Mouse (Mus musculus) thymus, postnatal 36 days (tissue): Measurements from ENCODE around the gene Vps26a.
A peak's percentile ranks its signal among the peaks of the same experiment; 100 is the strongest.
"Not testable (repeated sequence)": the region's sequence is repeated elsewhere in the genome, so short reads cannot be mapped to it uniquely, and the experiment has no call there.

Experiments used
- DNase-seq, 2 experiments: peaks; one replicate each; pipeline ENCODE4 v3.0.0; 2022; ENCODE audit warnings: mixed read lengths in 2 of 2

Vps26a gene

DNA sequence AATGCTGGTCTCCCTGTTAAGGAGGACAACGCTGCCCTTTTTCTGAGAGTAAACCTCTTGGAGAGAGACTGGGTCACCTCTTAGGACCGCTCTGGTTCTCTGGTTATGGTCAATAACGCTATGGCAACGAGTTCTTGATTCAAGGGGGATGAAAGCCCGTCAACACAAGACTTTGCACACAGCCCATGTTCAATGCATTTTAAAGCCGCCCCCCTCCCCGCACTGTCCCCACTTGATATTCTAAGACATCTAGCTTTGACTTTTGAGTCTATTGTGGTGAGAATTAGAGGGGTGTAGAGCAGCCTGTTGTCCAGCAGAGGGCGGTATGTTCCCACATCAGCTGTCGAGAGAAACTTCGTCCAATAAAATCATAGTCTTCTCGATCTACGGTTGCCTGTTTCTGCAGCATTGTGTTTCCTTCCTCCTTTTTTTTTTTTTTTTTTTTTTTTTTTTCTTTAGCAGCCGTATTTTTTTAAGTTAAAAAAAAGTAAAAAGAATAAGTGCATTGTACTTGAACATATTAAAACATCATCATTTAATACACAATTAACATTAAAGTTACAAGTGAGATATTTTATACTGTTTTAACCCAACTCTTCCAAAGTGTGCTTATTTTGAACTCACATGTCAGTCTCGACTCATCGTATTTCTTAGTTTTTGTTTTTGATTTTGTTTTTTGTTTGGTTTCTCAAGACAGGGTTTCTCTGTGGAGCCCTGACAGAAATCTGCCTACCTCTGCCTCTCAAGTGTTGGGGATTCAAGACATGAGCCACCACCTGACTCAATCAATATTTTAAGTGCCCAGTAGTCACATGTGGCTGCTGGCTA, 13.7 kb upstream of the Vps26a start:
- DNase-seq: peak; percentile 63 to 72

DNA sequence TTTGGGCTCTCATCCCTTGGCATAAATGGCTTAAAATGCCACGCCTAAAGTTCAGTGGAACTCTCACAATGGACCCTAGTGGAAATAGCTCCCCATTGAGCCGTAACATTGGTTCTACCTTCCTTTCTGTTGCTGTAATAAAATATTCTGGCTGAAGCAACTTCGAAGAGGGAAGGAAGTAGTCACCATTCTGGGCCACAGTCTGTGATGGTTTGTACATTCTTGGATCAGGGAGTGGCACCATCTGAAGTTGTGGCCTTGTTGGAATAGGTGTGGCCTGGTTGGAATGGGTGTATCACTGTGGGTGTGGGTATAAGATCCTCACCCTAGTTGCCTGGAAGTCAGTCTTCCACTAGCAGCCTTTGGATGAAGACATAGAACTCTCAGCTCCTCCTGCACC, 5.1 kb upstream of the Vps26a start:
- not testable (repeated sequence) for DNase-seq

DNA sequence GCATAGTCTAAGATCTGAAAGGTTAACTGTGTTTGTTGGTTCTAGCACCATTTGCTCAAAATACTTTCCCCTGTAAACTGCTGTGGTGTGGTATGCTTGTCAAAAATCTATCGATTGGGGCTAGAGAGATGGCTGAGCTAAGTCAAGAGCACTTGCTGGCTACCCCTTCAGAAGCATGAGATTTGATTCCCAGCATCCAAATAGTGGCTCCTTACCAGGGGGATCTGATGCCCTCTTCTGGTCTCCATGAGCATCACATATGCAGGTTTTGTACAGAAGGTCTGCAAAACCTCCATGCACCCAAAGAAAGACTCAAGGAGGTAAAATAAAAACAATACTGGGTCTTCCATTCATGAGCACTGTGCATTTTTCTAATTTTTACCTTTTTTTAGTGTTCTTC, 1.7 kb upstream of the Vps26a start:
- no peak for DNase-seq

DNA sequence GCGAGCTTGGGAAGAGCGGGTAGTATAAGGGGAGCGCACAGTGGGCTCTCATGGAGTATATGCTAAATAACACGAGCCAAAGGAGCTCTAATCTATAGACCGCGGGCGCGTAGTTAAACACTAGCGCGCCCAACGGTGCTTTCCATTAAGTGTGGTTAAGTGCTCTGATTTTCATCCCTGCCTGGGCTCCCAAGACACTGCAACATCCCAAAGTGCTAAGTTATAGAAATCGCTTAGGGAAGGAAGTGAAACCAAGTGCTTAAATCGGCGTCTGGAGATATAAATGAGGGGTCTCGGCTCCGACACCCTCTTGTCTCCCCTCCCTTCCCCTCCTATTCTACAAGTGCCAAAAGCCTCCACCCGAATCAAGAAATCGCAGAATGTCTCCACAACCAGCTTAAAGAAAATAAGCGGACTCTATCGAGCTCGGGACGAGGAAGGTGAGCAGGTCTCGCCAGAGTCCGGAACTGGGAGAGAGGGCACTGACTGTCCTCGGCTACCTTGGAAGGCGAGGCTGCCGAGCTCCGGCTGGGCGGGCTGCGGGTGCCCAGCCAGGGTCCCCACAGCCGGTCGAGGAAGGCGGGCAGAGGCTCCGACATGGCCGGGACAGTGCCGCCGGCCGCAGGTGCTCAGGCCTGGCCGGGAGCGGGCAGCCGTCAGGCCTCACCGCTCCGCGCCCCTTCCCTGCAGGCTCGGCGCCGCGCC, 575 bp downstream of the Vps26a start:
- peak in 1 of 2 experiments; percentile 25 for DNase-seq

DNA sequence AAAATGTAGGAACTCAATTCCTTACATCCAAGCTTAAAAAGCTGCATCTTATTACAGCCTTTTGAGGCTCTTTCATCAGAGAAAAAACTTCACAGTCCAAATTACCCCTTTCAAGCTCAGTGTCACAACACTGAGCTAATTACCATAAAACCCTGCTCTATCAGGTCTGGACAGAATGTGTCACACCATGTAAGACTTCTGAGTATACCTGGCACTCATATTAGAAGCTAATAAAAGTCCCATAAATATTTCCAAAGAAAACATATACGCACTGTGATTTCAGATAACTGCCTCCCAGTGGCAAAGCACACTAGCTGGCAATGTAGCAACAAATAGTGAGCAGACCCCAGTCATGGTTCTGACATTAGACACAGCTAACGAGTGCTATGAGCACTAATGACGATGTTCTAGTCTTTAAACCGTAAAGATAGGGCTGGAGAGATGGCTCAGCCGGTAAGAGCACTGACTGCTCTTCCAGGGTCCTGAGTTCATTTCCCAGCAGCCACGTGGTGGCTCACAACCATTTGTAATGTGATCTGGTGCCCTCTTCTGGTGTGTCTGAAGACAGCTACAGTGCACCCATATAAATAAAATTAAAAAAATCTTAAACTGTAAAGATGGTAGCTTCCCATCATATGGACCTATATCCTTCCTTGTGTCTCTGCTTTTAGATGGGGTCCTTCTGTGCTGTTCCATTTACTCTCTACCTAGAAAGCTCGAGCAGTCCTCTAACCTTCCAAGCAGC, 5.3 kb downstream of the Vps26a start:
- no peak for DNase-seq

DNA sequence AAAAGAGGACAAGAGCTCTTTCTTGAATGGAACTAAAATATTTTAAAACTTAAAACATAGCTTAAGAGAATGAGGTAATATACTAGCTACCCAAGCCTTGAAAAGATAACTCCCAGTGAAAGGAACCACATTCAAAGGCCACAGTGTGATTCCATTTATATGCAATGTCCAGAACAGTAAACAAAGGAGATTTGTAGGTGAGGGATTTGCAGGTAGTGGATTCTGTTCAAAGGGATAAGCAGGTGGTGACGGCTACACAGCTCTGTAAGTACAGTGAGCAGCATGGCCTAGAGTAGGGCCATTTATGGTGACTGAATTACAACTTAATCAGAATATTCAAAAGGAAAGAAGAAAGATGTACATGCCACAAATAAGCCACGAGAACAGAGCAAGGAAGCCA, 9.6 kb downstream of the Vps26a start:
- no peak for DNase-seq

DNA sequence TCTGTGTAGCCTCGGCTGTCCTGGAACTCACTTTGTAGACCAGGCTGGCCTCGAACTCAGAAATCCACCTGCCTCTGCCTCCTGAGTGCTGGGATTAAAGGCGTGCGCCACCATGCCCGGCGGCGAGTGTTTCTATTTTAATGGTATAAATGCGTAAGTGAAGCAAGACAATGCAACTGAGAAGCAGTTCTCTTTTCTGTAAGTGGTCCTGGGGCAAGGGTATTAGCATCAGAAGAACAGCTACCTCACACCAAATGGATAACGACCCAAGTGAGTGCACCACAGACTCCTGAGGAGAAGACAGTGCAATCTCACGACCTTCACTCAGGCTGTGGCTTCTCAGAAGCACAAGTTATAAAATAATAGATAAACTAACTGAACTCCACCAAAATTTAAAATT, 11.7 kb downstream of the Vps26a start:
- DNase-seq: no peak

DNA sequence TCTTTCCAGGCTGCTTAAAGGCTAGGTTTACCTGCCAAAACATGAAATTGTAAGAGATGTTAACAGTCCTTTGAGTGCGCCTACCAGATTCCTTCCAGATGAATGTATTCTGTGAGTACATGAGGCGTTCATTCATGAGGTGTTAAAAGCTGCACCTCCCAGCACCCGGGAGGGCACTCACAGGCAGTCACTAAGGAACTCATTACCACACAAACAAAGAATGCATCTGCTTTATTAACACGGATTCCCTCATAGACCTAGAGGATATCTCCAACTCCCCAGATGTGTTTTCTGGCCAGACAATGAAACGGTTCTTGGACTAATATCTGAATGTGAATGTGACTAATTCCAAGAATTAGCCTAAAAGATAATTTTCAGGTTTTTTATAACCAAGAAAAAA, 15.5 kb downstream of the Vps26a start:
- no peak for DNase-seq

DNA sequence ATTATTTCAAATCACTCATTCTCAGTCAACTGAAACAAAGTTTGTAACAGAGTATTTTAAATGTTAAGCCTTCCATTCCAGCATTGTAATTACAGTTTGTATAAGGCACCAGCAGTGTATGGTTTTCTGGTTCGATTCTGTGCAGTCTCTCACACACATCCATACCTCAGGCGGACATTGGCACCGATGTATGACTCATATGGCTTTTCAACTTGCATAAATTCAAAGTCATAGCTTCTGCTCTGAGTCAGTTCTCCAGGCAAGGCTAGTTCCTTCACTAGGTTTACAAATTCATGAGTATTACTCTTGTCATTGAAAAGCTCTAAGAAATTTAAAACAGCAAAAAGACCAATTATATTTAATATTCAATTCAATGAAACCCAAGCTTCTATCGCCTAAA, 16.9 kb downstream of the Vps26a start:
- DNase-seq: no peak

DNA sequence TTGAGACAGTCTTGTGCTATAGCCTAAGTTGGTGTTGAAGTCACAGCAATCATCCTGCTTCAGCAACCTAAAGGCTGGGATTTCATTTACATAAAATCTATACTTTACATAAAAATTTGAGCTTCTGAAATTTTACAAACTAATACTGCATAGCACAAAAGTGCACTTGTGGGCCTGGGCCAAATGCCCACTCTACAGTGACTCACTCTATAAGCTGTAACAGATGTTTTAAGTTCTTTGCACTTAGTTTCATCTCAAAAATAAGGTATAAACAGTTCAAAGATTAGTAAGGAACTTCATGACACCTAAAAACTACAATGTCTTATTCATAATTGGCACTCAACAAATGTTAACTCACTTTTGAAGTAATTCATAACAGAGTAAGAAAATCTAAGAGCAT, 25.3 kb downstream of the Vps26a start:
- no peak for DNase-seq

DNA sequence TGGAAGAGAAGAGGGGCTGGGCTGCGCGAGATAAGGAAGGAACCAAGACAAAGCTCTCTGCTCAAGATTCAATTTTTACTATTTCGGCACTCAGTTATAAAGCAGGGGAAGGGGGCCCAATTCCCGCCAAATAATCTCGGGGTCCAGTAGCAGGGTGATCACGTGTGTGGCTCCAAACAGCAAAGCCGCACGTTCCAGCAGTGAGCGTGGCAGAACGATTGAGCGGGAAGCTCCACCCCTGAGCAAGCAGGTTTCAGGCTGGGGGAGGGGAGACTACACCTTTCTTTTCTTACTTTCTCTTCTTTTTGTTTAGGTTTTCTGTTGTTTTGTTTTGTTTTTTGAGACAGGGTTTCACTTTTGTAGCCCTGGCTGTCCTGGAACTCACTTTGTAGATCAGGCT, 34.6 kb downstream of the Vps26a start:
- DNase-seq: not testable (repeated sequence)

DNA sequence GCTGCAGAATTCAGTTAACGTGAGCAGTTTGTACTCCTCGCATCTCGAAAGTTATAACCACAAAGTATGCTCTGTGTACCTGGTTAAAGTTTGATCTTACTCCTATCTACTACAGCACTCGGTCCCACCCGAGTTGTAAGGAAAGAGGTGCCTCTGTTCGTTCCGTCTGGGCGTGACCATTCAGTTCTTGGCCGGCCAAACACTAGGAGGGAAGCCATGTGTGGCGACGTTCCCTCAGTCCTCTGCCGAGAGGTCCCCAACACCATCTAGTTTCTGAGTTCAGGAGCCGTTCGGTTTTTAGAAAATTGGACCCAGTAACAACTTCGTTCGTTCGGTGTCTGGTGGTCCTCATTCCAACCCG, 36.3 kb downstream of the Vps26a start:
- peak in 1 of 2 experiments; percentile 13 for DNase-seq

DNA sequence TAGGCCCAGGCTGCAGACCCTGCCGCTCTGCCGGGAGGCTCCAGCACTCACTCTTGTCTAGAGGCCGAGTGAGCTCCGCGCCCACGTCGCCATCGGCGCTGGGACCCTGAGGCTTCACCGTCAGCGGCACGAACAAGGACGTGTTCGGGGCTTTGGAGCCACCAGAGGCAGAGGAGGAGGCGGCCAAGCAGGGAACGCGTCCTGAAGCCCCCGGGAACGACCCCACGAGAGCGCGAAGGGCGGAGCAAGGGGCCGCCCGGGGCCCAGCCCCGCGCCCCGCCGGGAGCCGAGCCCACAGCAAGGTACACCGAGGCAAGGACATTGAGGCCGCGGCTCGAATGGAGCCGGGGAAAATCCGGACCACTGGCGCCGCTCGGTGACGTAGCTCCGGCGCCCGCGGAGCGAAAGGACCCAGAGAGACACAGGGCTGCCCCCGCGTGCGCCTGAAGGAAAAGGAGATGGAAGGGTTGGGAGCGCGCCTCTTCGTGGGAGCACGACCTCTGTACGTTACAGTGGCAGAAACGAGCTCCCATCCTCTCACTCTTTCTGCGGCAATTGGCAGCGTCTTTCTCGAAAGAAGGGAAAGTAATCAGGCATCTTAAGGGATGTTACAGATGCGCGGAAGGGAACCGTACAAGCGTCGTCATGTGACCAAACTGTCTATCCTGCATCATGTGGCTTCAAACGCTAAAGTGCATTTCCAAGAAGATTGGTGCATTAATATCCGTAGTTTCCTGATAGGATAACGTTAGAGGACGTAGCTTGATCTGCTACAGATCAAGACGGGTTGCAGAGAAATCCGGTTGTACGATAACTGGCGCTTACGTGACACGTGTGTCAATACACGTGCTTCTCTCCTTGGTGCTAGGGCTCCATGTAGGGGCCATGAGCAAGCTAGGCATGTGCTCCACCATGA, 37.0 kb downstream of the Vps26a start, which contains the start of the genes 4930507D05Rik and Supv3l1:
Gene 4930507D05Rik, plus strand, starts transcription at position 126 of the 916 bp plus-strand sequence.
Gene Supv3l1, minus strand, starts transcription at position 375 of the 916 bp plus-strand sequence.
- DNase-seq: peak; percentile 86 to 90

DNA sequence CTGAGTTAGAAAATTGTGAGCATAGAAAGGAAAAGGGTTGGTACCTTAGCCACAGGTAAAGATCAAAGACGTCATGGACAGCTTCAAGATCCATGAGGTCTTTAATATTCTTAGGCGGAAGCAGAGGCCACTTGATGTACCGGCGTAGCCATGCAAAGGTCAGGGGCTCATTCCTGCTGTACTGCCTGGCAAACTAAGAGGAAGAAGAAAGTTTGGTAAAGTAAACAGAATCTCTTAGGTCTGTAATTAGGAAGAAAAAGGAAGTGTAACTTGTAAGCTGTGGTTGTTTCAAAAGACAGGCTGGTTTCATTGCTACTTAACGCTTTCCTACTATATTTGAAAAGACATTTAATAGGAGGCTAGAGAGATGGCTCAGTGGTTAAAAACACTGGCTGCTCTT, 56.2 kb downstream of the Vps26a start:
- no peak for DNase-seq

DNA sequence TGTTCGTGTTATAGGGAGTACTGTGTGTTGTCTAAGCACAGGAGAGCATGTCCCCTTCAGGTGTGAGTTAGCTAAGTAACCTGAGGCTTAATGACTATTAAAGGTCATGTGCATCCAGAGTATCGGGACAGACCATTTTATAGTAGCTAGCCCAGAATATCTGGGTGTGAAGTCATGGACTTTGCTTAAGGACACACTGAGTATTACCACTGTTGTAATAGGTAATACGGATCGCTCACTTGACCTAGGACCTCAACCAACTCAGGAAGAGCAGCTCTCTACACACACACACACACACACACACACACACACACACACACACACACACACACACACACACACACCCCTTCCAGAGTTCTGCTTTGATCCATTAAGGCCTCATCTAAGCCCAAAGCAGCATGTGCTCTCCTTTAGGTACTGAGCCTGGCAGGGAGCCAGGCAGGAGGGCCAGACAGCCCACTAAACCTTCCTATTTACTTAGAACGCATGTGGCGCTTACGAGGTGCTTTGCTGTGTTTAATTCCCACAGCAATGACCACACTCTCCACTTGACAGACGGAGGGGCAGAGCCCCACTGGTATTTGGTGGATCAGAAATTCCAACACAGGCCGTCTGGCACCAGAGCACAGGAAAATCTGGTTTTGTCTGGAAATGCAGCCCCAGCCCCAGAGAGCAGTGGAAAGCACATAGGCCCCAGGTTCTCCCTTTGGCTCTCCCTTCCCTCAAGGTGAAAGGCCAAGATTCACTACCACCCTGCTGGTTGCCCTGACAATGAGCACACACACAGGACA, 61.3 kb downstream of the Vps26a start:
- no peak for DNase-seq

DNA sequence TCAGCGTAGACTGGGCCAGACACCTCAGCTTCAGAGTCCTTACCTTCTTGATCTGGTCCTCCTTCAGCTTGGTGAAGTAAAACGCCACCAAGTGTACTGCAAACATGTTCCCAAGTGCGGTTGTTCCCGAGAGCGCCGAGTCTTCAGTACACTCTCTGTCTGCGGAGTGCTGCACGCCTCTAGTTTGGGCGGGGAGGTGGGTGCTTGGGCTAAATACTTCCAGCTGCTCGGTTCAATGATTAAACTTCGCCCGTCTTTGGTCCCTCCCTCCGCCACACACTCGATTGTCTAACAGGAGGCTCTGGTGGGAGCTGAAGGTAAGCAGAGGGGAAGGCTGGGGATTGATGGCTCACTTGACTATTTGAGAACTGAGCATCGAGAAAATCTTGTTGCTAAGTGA, 64.3 kb downstream of the Vps26a start, which contains the start of gene Hkdc1:
Gene Hkdc1, minus strand, starts transcription at position 237 of the 400 bp plus-strand sequence.
- DNase-seq: no peak

DNA sequence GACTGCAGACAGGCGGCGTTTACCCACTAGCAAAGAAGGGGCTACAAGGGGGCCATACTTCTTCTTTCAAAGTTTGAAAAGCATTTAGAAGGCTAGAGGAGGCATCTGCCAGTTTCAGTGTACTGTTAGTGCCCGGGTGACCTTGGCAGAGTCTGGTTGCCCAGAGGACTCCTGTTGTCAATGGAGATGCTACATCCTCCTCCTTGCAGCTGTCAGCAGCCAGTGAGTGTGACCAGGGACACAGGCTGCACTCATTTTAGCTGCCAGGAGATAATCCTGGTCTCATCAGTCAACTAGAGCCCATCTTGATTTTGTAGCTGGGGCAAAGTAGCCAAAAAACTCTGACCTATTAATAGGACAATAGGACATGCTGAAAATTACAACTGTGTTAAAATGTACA, 65.5 kb downstream of the Vps26a start:
- DNase-seq: no peak

DNA sequence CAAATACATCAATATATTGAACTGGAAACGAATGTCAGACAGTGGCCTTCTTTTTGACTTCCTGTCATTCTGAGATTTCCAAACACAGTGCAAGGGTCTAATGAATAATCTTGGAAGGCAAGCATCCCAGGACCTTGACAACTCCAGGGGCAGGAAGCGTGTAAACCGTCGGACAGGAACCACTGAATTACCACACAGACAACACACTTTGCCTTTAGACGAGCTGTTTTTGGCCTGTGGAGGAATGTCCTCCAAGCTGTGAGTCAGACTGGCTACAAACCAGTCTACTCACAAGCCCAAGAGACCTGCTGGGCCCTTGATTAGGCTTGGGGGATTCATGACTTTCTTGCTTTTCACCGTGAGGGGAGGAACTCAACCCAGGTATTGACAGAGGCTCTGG, 66.2 kb downstream of the Vps26a start:
- DNase-seq: no peak

DNA sequence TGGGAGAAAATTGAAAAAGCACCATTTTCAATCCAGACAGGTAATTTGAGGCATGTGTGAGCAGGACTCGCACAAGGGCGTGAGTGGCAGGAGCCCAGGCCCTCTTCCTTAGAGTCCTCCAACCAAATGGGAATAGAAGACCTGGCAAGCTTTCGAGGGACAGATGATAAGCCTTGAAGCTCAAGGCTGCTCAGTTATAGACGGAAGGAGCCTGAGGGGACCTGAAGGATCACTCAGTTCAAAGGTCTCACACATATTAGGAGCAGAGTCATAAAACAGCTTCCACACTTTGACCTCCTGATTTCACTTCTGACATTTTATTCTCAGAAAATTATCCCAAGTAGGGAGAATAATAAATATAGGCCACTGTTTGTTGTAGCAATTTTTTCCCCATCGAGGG, 67.2 kb downstream of the Vps26a start:
- no peak for DNase-seq

DNA sequence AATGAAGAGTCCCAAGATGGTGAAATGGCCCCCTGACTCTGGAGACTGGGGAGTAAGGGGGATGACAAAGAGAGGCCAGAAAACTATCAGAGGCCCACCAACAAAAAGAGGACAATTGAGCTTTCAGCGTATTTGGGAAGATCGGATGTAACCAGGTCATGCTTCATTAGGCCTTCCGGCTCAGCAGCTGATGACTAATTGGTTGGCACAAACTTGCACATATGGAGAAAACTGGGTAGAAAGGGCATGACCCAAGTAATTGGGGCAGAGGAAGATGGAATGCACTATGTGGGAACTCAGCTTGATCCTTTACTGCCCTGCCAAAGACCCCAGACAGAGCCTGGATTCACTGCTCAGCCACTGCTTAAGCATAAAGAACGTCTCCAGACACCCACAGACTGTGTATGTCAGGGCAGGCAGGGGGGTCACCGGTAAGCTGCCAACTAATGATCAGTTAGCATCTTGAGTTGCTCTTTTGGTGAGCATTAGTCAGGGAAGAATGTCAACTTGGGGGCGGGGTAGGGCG, 67.7 kb downstream of the Vps26a start:
- no peak for DNase-seq

DNA sequence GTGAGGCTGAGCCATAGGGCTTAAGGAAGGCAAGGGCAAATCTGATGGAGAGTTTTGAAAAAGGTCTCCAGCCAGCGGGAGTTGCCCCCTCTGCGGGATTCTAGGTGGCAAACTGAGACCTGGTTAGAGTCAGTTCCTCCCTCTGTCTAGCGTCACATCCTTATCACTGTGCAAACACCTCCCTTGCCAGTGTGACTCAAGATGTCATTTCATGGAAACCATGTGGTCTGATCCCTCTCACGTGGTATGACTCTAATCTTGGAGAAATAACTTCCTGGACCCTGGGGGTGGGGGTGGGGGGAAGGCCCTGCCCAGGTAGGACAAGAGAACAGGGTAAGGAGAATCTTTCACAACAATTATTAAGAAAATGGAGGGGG, 73.0 kb downstream of the Vps26a start:
- DNase-seq: no peak
